Comparison of ENCODE assay signal across 18 mouse cellular contexts in genomic region chr7:82794542-82794941, GRCm38 (mm10).
DNase-seq lines count a peak whose midpoint lies in the region; ATAC-seq and TF ChIP-seq lines count a peak whose summit lies in the region.
"Had no signal": no experiment of that assay in that cellular context is flagged by ENCODE, and none has a peak within 500 bp of the region (broad histone marks: within the 10 kb centered on the region; RNA-seq: fewer than 3 reads in every experiment).

No protein-coding gene starts in this region.

- peak; percentile 72 for ATAC-seq in intestine, embryonic 15.5 days
- peak; percentile 95 for ATAC-seq in lung, postnatal 0 days
- peak; percentile 45; the same call in 1 of the 2 replicates for ATAC-seq in stomach, postnatal 0 days (ENCODE audit: low FRiP score, low TSS enrichment)

- DNase-seq in heart, adult 11 months, result peak; percentile 69
- DNase-seq in heart, postnatal 36 days, result no peak
- peak; percentile 82 for DNase-seq in lung, postnatal 0 days (ENCODE audit: low spot score)
- DNase-seq in stomach, postnatal 0 days (ENCODE audit: low spot score), result no peak
- DNase-seq in cerebellum, adult 18-20 months, result no peak
- DNase-seq in right cerebral cortex, postnatal 4 days, result no peak
- DNase-seq in T-cell, adult 2 months (ENCODE audit: low spot score), result no peak
- DNase-seq: cerebellum, postnatal 14 days; gastrocnemius, postnatal 10 days; heart, adult 2 months; right cerebral cortex, postnatal 14 days; thymus, adult 18-20 months had no signal

- WGBS in intestine, embryonic 15.5 days, result 32% methylated on average over 1 of the region's 1 CpGs
- 30% methylated on average over 1 of the region's 1 CpGs for WGBS in lung, postnatal 0 days
- 22% methylated on average over 1 of the region's 1 CpGs for WGBS in stomach, postnatal 0 days

- no peak overlapping the region for H3K4me2 ChIP-seq in intestine, embryonic 15.5 days (replicated peaks)
- no peak overlapping the region for H3K4me2 ChIP-seq in lung, postnatal 0 days (replicated peaks; ENCODE audit: low read depth, low read length)
- H3K4me2 ChIP-seq in stomach, postnatal 0 days (replicated peaks; ENCODE audit: low read depth), result no peak overlapping the region
- H3K4me2 ChIP-seq: heart, embryonic 15.5 days; limb, embryonic 12.5 days had no signal

- no peak for TF ChIP-seq CTCF in lung, postnatal 0 days (IDR thresholded peaks at IDR 0.05)
- no peak for TF ChIP-seq CTCF in stomach, postnatal 0 days (IDR thresholded peaks at IDR 0.05; ENCODE audit: low read depth)

- H3K4me3 ChIP-seq in intestine, embryonic 15.5 days (replicated peaks), result no peak overlapping the region
- H3K4me3 ChIP-seq in lung, postnatal 0 days (ENCODE audit: low read depth, low read length), result no peak overlapping the region
- H3K4me3 ChIP-seq in stomach, postnatal 0 days (ENCODE audit: low read depth, low read length), result no peak overlapping the region
- H3K4me3 ChIP-seq: heart, adult 2 months; heart, embryonic 15.5 days; hindbrain, embryonic 10.5 days; limb, embryonic 12.5 days; megakaryocyte, embryonic 14.5 days had no signal

- H3K36me3 ChIP-seq in intestine, embryonic 15.5 days, result no peaks in the 10 kb centered on the region
- H3K36me3 ChIP-seq in lung, postnatal 0 days (ENCODE audit: insufficient read depth, low read length), result no peaks in the 10 kb centered on the region
- no peaks in the 10 kb centered on the region for H3K36me3 ChIP-seq in stomach, postnatal 0 days (ENCODE audit: control insufficient read depth, insufficient read depth, low read length)
- H3K36me3 ChIP-seq: heart, embryonic 15.5 days; hindbrain, embryonic 10.5 days; limb, embryonic 12.5 days had no signal

- H3K27me3 ChIP-seq in intestine, embryonic 15.5 days (replicated peaks), result no peaks in the 10 kb centered on the region
- H3K27me3 ChIP-seq in lung, postnatal 0 days (replicated peaks; ENCODE audit: insufficient read depth, low read length), result no peaks in the 10 kb centered on the region
- H3K27me3 ChIP-seq in stomach, postnatal 0 days (ENCODE audit: control insufficient read depth, insufficient read depth, low read length), result no peaks in the 10 kb centered on the region
- H3K27me3 ChIP-seq: heart, embryonic 15.5 days; limb, embryonic 12.5 days had no signal

- H3K27ac ChIP-seq in intestine, embryonic 15.5 days, result no peak overlapping the region
- H3K27ac ChIP-seq in lung, postnatal 0 days (ENCODE audit: low read length), result peak overlapping the region; percentile 66
- no peak overlapping the region for H3K27ac ChIP-seq in stomach, postnatal 0 days (replicated peaks)
- H3K27ac ChIP-seq: heart, adult 2 months; heart, embryonic 15.5 days; hindbrain, embryonic 10.5 days; limb, embryonic 12.5 days; liver, embryonic 14.5 days had no signal

- H3K9me3 ChIP-seq in intestine, embryonic 15.5 days, result no peaks in the 10 kb centered on the region
- H3K9me3 ChIP-seq in lung, postnatal 0 days (ENCODE audit: low read length), result no peaks in the 10 kb centered on the region
- no peaks in the 10 kb centered on the region for H3K9me3 ChIP-seq in stomach, postnatal 0 days (ENCODE audit: control insufficient read depth, low read length)
- H3K9me3 ChIP-seq: heart, embryonic 15.5 days; hindbrain, embryonic 10.5 days; limb, embryonic 12.5 days; megakaryocyte, embryonic 14.5 days had no signal

- H3K9ac ChIP-seq in intestine, embryonic 15.5 days, result no peak overlapping the region
- no peak overlapping the region for H3K9ac ChIP-seq in lung, postnatal 0 days (replicated peaks; ENCODE audit: low read depth)
- H3K9ac ChIP-seq in stomach, postnatal 0 days (ENCODE audit: low read length), result no peak overlapping the region
- H3K9ac ChIP-seq: heart, embryonic 15.5 days; limb, embryonic 12.5 days; liver, embryonic 14.5 days had no signal

- 0 out of 2 replicates have a peak, but pooled peaks cover 3% of the 10 kb centered on the region for H3K4me1 ChIP-seq in intestine, embryonic 15.5 days (replicated peaks)
- no peaks in the 10 kb centered on the region for H3K4me1 ChIP-seq in lung, postnatal 0 days (ENCODE audit: insufficient read depth, low read depth, low read length)
- no peaks in the 10 kb centered on the region for H3K4me1 ChIP-seq in stomach, postnatal 0 days (replicated peaks; ENCODE audit: control insufficient read depth, insufficient read depth)
- H3K4me1 ChIP-seq: heart, embryonic 15.5 days; hindbrain, embryonic 10.5 days; limb, embryonic 12.5 days had no signal

- intact Hi-C loops in heart, postnatal 36 days (cut with DNase I), result no loop called here

- TF ChIP-seq EP300 in lung, postnatal 0 days (IDR thresholded peaks at IDR 0.05), result peak; percentile 97
- no peak for TF ChIP-seq EP300 in stomach, postnatal 0 days (optimal IDR thresholded peaks at IDR 0.05)

Comparison
In these comparisons a context has a peak if more than half of its experiments do, and no peak if none do; other contexts are left out.
1. DNase-seq: peak in heart, adult 11 months (single experiment) and lung, postnatal 0 days (single experiment); none in heart, postnatal 36 days (0 of 2), stomach, postnatal 0 days (single experiment), cerebellum, adult 18-20 months (0 of 2), right cerebral cortex, postnatal 4 days (single experiment) and T-cell, adult 2 months (single experiment).
2. ATAC-seq: peak in every context shown above with its lines; median percentile 95 in lung, postnatal 0 days; 72 in intestine, embryonic 15.5 days; 45 in stomach, postnatal 0 days.